Mouse (Mus musculus): Measurements from ENCODE around the gene Bcl3. TPM values are rescaled to one million over a fixed set of nuclear protein-coding genes. Genes with fewer than 3 reads are reported as not detected.

Bcl3 gene
- total RNA-seq, 2 experiments from 2014 or later, result 9.7 to 29.2 TPM

GRCm38 (mm10) chr7:19770984-19771391 lies 51.6 kb downstream of the Bcl3 start, which contains the start of gene Bcam:
Gene Bcam, minus strand, starts transcription at chr7:19771016.
- ATAC-seq (ENCODE audit: poor library complexity, severe bottlenecking), result no peak

- no peak for ATAC-seq (ENCODE audit: poor library complexity, severe bottlenecking)
Observed at GRCm38 (mm10) chr7:19770375-19770754, 52.2 kb downstream of the Bcl3 start.

GRCm38 (mm10) chr7:19769434-19770374 lies 52.9 kb downstream of the Bcl3 start:
- no peak for ATAC-seq (ENCODE audit: poor library complexity, severe bottlenecking)

GRCm38 (mm10) chr7:19769001-19769400 lies 53.6 kb downstream of the Bcl3 start:
- ATAC-seq (ENCODE audit: poor library complexity, severe bottlenecking), result no peak

GRCm38 (mm10) chr7:19768251-19768650 lies 54.3 kb downstream of the Bcl3 start:
- no peak for ATAC-seq (ENCODE audit: poor library complexity, severe bottlenecking)

GRCm38 (mm10) chr7:19764581-19764980 lies 58.0 kb downstream of the Bcl3 start:
- no peak for ATAC-seq (ENCODE audit: poor library complexity, severe bottlenecking)

GRCm38 (mm10) chr7:19763829-19764477 lies 58.6 kb downstream of the Bcl3 start:
- peak; percentile 87 for ATAC-seq (ENCODE audit: poor library complexity, severe bottlenecking)

- no peak for ATAC-seq (ENCODE audit: poor library complexity, severe bottlenecking)
Observed at GRCm38 (mm10) chr7:19762283-19762682, 60.3 kb downstream of the Bcl3 start.

- no peak for ATAC-seq (ENCODE audit: poor library complexity, severe bottlenecking)
Observed at GRCm38 (mm10) chr7:19760021-19760420, 62.5 kb downstream of the Bcl3 start.

GRCm38 (mm10) chr7:19758623-19759022 lies 63.9 kb downstream of the Bcl3 start:
- no peak for ATAC-seq (ENCODE audit: poor library complexity, severe bottlenecking)

Other genes starting within 250 kb of the Bcl3 start
- 4.5 and 5.4 TPM in 2 replicates for gene Zfp296, start 245.5 kb downstream of the Bcl3 start, total RNA-seq (2015)
- 3.2 and 4.8 TPM in 2 replicates for gene Zfp296, start 245.5 kb downstream of the Bcl3 start, total RNA-seq (2017)
- 78.2 and 107 TPM in 2 replicates for gene Gemin7, start 245.2 kb downstream of the Bcl3 start, total RNA-seq (2015)
- 39.9 and 49.3 TPM in 2 replicates for gene Gemin7, start 245.2 kb downstream of the Bcl3 start, total RNA-seq (2017)
- 15.8 and 23.4 TPM in 2 replicates for gene Clasrp, start 218.3 kb downstream of the Bcl3 start, total RNA-seq (2015)
- gene Clasrp, start 218.3 kb downstream of the Bcl3 start, total RNA-seq (2017), result 28.8 and 32.6 TPM in 2 replicates
- 8.3 and 8.6 TPM in 2 replicates for gene Relb, start 193.3 kb downstream of the Bcl3 start, total RNA-seq (2015)
- 9.3 and 10.3 TPM in 2 replicates for gene Relb, start 193.3 kb downstream of the Bcl3 start, total RNA-seq (2017)
- 56.6 and 62.8 TPM in 2 replicates for gene Clptm1, start 157.7 kb downstream of the Bcl3 start, total RNA-seq (2015)
- gene Clptm1, start 157.7 kb downstream of the Bcl3 start, total RNA-seq (2017), result 33.2 and 37.8 TPM in 2 replicates
- 90.8 and 107 TPM in 2 replicates for gene Apoc2, start 144.8 kb downstream of the Bcl3 start, total RNA-seq (2015)
- 79.2 and 97.6 TPM in 2 replicates for gene Apoc2, start 144.8 kb downstream of the Bcl3 start, total RNA-seq (2017)
- gene Gm44805, start 141.3 kb downstream of the Bcl3 start, total RNA-seq (2015), result not detected in 2 replicates
- gene Gm44805, start 141.3 kb downstream of the Bcl3 start, total RNA-seq (2017), result not detected in 2 replicates
- gene Apoc4, start 141.3 kb downstream of the Bcl3 start, total RNA-seq (2015), result not detected in 2 replicates
- 0.04 TPM in 1 of 2 replicates, not detected in the other for gene Apoc4, start 141.3 kb downstream of the Bcl3 start, total RNA-seq (2017)
- 3.8 and 7.8 TPM in 2 replicates for gene Apoc1, start 130.1 kb downstream of the Bcl3 start, total RNA-seq (2015)
- gene Apoc1, start 130.1 kb downstream of the Bcl3 start, total RNA-seq (2017), result 4.2 and 15.8 TPM in 2 replicates
- 104 and 106 TPM in 2 replicates for gene Apoe, start 123.6 kb downstream of the Bcl3 start, total RNA-seq (2015)
- 609 and 642 TPM in 2 replicates for gene Apoe, start 123.6 kb downstream of the Bcl3 start, total RNA-seq (2017)
- gene Tomm40, start 107.3 kb downstream of the Bcl3 start, total RNA-seq (2015), result 17.0 and 19.6 TPM in 2 replicates
- 8.6 and 12.6 TPM in 2 replicates for gene Tomm40, start 107.3 kb downstream of the Bcl3 start, total RNA-seq (2017)
- 0.51 and 0.78 TPM in 2 replicates for gene Nectin2, start 72.3 kb downstream of the Bcl3 start, total RNA-seq (2015)
- 0.37 and 0.66 TPM in 2 replicates for gene Nectin2, start 72.3 kb downstream of the Bcl3 start, total RNA-seq (2017)
- not detected in 2 replicates for gene Bcam, start 51.8 kb downstream of the Bcl3 start, total RNA-seq (2015)
- gene Bcam, start 51.8 kb downstream of the Bcl3 start, total RNA-seq (2017), result 0.29 TPM in 1 of 2 replicates, not detected in the other
- gene Cblc, start 26.0 kb downstream of the Bcl3 start, total RNA-seq (2015), result not detected in 2 replicates
- gene Cblc, start 26.0 kb downstream of the Bcl3 start, total RNA-seq (2017), result not detected in 2 replicates
- not detected in 2 replicates for gene Gm19345, start 29.2 kb upstream of the Bcl3 start, total RNA-seq (2015)
- not detected in 2 replicates for gene Gm19345, start 29.2 kb upstream of the Bcl3 start, total RNA-seq (2017)
- gene Ceacam16, start 38.5 kb upstream of the Bcl3 start, total RNA-seq (2015), result 0.47 and 0.75 TPM in 2 replicates
- 0.18 and 0.28 TPM in 2 replicates for gene Ceacam16, start 38.5 kb upstream of the Bcl3 start, total RNA-seq (2017)
- gene Ceacam19, start 65.2 kb upstream of the Bcl3 start, total RNA-seq (2015), result 1.2 and 1.3 TPM in 2 replicates
- gene Ceacam19, start 65.2 kb upstream of the Bcl3 start, total RNA-seq (2017), result 1.6 and 2.4 TPM in 2 replicates
- 7.8 TPM in 2 replicates for gene Pvr, start 98.4 kb upstream of the Bcl3 start, total RNA-seq (2015)
- 7.6 TPM in 2 replicates for gene Pvr, start 98.4 kb upstream of the Bcl3 start, total RNA-seq (2017)
- 0.31 TPM in 1 of 2 replicates, not detected in the other for gene Igsf23, start 128.0 kb upstream of the Bcl3 start, total RNA-seq (2015)
- gene Igsf23, start 128.0 kb upstream of the Bcl3 start, total RNA-seq (2017), result 0.11 TPM in 1 of 2 replicates, not detected in the other
- not detected in 2 replicates for gene Ceacam20, start 142.6 kb upstream of the Bcl3 start, total RNA-seq (2015)
- not detected in 2 replicates for gene Ceacam20, start 142.6 kb upstream of the Bcl3 start, total RNA-seq (2017)
- gene Nlrp9b, start 168.7 kb upstream of the Bcl3 start, total RNA-seq (2015), result not detected in 2 replicates
- gene Nlrp9b, start 168.7 kb upstream of the Bcl3 start, total RNA-seq (2017), result not detected in 2 replicates

Data from megakaryocyte, adult 5-6 weeks (primary cell).